Mouse (Mus musculus) spleen, postnatal 10 days (tissue): ENCODE results near the gene Ttyh3.

Source experiments
- DNase-seq, 2 experiments: peaks; one replicate each; pipeline ENCODE4 v3.0.0; 2021 to 2022; ENCODE audit warnings: low spot score in 2 of 2

The Ttyh3 gene

DNA sequence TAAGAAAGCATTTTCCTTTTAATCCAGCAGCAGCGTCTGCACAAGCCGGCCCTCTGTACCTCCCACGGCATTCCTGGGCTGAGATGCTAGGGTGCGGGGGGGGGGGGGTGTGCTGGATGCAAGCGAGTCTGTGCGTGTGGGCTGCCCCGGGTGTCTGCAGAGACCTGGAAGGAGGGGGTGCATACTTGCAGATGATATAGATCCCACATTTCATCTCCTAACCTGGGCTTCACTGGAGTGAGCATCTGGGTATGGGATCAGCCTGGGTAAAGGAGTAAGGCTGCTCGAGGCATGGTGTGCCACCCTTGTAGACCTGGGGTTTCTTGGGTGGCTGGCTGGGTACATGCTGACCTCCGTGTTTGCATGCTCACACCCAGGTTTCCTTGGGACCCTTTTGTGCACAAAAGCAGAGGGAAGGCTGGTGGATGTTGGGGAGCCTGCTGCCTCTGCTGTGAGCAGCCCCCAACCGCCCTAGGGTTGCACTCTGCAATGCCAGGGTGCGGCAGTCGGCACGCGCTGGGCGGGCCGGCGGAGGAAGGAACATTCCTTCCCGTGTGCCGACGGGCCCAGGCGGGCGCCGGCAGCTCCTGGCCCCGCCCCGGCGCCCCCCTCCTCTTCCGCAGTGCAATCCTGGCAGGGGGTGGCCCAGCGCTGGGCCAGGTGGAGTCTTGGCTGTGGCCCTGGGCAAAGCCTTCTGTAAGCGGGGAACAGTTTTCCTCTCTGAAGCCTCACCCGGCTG lies 38.4 kb downstream of the Ttyh3 start:
- peak; percentile 45 to 50 for DNase-seq

DNA sequence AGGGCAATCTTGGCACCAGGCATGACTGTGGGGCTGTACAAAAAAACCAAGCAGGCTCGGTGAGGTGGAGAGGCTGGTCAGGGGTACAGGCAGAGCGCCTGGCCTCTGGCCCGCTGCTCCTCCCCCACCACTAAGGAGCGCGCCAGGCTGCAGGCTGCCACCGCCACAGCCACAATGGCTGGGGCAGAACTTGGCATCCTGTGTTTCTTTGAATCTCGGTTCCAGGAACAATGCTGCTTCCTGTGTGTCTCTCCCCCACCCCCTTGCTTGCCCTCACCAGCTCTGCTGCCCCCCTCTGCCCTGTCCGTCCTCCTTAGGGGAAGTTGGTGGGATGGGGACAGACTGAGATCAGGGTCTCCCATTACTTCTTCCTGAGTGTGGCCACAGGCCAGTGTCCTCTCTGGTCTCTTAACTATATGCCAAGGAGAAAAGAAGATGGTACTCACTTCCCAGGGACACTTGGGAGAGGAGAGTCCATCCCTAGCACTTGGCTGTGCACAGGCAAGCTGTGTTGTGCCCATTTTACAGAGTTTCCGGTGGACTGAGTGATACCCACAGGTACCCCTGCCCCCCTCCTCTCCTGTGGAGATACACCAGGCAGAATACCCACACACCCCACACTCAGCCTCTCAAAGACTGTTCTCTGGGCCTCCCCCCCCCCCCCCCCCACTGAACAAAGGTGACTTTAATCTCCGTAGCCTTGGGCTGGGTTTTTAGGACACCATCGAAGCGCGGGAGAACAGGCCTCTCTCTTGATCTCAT lies 39.1 kb downstream of the Ttyh3 start:
- DNase-seq, result peak; percentile 47 to 54

DNA sequence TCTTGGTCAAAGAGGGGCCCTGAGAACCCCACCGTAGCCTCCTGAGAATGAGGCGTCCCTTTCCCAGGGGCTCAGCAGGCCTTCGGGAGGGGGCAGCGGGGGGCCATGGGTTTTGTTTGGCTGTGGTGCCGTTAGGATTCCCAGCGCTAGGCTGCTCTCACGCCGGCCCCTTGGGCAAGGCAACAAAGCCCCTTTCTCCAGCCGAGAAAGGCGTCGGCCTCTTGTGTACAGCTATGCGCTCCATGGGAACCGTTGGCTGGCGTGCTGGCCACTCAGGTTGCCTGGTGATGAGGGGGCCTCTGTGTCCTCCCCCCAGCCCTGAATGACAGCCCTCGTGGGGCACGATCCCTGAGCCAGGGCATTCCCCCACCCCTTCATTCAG lies 40.2 kb downstream of the Ttyh3 start:
- DNase-seq, result peak; percentile 47 to 50

DNA sequence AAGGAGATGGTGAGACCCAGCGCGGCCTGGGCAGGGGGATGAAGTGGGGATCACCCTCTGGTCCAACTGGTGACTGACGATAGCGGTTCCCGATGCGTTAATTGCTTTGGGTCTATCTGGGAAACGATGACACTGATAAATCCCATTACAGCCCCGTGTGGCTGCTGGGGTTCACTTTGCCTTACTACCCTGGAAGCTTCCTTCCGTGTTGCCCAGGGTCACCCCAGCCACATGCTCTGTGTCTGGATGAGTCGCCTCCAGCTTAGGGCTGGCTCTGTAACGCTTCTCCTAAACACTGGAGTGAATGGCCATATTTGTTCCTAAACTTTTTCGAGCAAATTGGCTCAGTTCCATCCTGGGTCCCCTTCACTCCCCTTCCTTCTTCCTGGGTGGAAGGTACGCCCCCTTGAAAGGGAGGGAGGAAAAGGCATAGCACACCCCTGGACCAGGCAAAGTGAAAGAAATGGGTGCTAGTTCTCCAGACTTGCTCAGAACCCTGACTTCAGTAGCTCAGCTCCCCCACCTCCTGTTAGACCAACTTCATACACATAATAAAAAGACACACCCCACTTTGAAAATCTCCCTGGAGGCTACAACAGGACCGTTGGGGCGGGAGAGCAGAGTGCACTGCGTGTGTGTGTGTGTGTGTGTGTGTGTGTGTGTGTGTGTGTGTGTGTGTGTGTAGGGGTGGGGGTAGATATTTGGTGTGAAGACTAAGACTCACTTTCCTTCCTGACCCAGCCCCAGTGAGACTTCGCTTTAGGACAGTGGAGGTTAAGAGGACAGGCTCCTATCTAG lies 40.8 kb downstream of the Ttyh3 start:
- peak in 1 of 2 experiments; percentile 59 for DNase-seq

DNA sequence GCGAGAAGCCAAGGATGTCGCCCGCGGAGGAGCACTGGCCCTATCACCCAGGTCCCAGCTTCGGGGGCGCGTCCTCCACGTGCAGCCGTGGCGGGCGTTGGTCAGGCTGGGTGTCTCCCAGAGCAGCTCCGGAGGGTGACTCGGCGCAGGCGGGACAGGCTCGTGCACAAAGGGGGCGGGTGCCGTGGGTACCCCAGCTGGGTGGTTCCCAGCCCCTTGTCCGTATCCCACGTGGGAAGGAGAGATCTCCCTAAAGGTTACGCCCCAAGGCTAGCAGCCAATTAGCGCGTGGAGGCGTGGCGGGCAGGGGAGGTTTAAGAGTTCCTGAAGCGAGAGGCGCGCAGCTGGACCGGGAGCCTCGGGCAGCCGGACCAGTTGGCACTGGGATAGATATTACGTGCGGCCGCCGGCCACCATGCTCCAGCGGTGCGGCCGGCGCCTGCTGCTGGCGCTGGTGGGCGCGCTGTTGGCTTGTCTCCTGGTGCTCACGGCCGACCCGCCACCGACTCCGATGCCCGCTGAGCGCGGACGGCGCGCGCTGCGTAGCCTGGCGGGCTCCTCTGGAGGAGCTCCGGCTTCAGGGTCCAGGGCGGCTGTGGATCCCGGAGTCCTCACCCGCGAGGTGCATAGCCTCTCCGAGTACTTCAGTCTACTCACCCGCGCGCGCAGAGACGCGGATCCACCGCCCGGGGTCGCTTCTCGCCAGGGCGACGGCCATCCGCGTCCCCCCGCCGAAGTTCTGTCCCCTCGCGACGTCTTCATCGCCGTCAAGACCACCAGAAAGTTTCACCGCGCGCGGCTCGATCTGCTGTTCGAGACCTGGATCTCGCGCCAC lies 41.6 kb downstream of the Ttyh3 start, which contains the start of gene Lfng:
Gene Lfng, plus strand, starts transcription at position 320 of the 835 bp plus-strand sequence.
- DNase-seq, result peak; percentile 84 to 87

DNA sequence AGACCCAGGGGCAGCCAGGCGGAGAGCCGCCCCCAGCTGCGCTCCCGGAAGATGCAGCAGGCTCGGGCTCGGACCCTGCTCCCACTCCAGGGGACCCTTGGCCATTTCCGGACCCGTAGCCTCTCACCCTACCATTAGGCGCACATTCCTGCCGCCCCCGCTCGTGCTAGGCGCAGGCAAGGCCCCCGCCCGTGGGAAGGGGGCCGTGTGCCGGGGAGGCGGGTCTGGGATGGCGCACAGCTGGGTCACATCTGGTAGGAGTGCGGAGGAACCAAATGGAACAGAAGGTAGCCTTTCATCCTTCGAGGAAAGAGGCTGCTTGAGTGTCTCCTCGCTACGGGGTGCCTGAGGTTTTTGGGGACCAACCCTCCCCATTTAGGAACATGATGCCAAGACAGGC lies 42.4 kb downstream of the Ttyh3 start:
- peak in 1 of 2 experiments; percentile 33 for DNase-seq

DNA sequence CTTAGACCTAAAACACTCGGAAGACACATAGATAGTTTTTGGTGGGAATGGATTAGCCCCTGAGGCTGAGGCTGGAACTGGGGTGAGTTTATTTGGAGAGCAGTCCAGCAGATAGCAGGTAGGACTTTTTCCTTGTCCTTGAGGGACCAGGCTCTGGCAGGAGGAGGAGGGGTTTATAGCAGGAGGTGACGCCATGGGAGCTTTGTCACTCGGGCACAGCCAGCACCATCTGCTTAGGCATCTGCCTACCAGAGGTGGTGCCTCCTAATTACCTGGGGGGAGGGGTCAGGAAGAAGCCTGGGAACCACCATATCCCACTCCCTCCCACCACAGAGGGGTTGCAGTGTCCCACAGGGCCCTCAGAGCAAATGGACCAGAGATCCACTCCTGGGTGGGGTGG lies 43.6 kb downstream of the Ttyh3 start:
- DNase-seq, result peak in 1 of 2 experiments; percentile 19

DNA sequence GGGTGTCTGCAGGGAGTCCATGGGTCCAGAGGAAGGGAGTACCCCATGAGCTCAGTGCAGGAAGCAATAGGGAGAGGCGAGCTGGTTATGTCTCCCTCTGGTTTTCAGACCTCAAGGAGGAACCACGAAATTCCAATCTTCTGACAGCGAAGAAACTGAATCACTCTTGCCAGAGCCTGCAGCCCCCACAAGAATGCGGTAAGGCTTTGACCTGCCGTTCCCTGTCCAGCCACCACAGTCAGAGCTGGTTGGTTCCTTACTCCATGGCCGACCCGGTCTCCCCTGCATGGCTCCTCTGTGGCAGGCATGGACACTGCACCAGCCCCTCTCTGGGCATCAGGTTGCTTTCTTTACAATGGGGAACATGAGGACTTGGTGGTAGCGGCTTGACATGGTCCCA lies 44.4 kb downstream of the Ttyh3 start:
- DNase-seq, result no peak

DNA sequence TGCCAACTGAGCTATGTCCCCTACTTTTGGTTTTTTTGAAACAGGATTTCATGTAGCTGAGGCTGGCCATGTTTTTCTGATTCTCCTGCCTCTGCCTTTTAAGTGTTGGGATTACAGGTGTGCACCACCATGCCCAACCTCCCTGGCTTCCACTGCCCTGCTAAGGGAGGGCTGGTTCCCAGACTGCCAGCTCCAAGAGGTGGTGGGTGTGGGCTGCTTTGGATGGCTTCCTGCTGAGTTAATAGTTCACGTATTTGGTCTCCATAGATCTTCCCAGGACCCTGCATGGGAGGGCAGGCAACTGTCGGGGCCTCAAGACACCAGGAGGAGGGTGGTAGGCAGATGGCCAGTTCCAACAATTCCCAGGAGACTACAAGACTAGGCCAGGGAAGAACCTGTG lies 46.3 kb downstream of the Ttyh3 start:
- DNase-seq, result no peak

DNA sequence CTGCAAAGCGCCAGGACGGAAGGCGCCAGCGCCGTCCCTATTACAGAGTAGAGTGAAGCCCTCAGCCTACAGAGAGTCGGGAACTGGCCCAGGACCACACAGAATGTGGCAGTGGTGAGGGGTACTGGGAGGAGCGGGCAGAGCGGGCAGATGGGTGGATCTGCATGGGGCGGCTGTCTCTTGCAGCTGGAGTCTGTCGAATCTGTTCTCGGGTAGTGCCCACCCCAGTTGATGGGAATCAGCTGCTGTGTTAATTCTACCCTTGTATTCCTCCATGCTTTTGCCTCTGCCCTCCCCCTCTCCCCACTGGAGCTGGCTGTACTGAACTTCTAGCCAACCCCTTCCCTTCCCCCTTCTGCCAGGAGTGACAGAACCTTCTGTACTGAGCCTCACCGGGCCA lies 47.1 kb downstream of the Ttyh3 start:
- DNase-seq, result no peak

DNA sequence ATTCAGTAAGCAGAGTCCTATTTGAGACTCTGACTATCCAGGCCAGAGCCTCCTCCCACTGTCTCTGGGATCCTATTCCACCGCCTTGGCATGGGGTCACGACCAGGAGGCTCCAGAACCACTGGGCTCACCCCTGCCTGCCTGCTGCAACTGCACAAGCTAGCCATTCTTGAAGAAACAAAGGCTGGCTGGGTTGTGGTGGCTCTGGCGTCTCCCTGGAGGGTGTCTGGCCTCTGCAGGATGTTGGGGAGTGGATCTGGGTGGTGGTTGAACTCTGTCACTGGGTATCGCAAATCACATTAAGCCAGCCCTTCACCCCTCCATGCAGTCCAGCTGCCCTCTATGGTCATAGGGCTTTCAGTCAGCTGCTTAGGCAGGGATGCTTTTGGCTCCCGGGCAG lies 48.9 kb downstream of the Ttyh3 start:
- DNase-seq, result peak in 1 of 2 experiments; percentile 5

DNA sequence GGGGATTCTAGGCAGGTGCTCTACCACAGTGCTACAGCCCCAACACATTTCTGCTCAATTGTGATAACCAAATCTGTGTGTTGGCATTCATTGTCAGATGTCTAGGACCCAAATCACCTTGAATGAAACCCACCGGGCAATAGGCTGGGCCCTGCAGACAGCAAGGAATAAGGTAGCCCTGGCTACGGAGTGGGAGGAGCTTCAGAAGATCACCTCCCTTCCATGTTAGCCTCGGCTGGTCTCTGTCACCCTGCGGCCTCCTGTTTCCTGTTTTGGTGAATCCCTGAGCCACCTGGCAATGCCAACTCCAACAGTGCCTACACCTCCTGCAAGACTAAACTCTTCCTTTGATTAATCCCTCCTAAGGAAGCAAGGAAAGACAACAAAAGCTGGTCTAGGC lies 51.0 kb downstream of the Ttyh3 start:
- peak in 1 of 2 experiments; percentile 37 for DNase-seq

DNA sequence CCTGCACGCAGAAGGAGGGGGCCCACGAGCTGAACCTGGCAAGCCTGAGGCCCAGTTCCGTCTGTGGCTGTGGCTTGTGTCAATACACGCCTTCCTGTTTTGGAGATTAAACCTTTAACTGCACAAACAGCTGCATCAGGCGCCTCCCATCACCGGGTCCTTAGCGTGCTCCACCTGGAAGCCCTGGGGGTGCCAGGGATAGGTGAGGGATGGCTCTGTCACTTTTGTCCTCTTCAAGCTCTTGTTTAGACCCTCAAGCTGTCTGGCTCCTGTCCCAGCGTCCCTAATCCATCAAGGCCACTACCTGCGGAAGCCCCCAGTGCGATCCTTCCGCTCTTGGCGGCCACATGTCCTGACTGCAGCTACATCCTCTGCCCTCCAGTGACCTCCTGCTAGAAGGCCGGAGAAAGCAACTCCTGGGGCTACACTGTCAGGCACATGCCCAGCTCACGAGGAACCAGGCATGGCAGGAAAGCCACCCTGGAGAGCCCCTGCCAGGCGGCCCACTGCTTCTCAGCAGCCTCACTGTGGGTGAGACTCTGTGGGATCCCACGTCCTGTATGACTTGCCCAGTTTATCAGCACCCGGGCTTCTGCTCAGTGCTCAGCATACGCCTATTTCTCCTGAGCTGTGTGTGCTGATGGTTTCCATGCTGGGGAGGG lies 51.8 kb downstream of the Ttyh3 start:
- DNase-seq, result peak; percentile 73 to 76

DNA sequence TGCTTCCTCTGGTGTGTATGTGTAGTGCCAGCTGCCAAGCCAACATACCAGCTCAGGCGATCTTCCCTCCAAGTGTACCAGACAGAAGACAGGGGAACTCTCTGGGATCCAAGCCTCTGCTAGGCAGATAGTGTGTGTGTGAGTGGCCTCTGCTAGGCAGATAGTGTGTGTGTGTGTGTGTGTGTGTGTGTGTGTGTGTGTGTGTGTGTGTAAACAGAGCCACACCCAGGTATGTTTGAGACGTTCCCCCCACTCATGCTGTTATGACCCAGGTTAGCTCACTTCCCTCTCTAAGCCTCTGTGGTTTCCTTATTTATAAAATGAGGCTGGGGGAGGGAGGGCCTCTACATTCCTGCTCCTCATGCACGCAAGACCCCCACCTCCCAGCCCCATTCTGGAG lies 52.4 kb downstream of the Ttyh3 start:
- peak in 1 of 2 experiments; percentile 56 for DNase-seq

DNA sequence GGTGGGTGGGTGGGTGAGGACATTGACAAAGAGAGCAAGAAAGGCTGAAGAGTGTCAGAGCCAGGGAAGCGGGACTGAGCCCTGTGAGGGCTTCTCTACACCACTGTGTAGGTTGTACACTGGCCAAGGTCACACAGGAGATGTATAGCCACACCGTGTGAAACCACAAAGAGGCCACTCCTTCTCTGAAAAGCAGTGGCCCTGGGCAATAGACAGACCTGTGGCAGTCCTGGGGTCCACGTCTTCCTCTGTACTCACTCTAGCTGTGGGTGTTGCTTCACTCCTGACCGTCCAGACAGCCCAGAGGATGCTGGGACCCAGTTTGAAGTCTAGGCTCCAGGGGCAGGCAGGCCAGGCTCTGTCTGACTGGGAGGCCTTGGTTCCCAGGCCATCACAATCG lies 54.0 kb downstream of the Ttyh3 start:
- DNase-seq, result no peak

DNA sequence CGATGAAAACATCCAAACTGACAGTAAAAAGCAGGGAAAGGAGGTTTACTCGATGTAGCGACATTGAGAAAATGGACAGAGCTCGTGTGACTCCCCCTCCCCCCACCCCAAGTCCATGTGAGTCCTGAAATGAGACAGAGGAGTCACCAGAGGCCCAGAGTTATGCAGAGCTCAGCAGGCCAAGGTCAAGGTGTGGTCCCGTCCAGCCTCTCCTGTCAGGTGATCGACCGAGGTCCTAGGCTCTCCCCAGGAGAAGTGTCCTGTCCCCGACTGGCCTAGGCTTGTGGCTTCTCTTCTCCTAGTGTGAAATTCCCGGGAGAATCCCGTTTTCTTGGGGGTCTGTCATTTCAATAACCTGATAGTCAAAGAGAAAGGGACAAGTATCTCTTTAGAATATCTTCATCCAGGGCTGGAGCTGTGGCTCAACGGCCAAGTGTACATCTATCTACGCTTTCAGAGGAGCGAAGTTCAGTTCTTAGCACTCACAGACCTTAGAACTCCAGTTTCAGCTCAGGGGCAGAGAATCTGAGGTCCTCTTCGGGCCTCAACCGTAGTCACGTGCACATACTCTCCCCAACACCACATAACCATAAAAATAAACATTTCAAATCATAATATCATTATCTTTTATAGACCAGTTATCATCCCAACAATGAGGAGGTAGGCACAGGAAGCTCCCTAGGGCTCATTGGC lies 59.6 kb downstream of the Ttyh3 start:
- DNase-seq, result no peak

DNA sequence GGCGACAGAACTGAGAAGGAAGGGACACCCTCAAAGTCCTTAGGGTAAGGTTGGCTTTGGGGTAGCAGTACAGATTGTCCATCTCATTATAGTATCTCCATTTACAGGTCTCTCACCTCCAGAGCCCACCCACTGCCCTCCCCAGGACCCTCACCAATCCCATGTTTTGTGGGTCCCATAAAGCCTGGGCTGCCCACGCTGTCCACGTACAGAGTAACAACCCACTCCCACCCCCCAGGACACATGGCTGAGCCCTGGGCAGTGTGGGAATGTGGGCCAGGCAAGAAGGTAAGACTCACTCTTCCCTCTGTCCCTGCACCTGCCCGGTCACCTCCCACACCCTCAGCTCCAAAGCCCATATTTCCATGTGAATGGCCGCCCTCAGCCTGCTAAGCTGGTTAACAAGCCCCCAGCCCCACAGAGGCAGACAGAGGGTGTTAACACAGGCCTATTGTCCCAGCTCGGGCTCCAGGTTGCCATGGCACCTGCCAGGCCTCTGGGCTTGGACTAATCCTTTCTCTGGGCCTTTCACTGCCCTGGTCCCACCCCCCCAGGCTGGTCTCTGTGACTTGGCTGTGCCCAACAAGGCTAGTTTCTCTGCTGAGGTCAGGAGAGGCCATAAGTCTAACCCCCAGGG lies 65.0 kb downstream of the Ttyh3 start:
- DNase-seq, result no peak

DNA sequence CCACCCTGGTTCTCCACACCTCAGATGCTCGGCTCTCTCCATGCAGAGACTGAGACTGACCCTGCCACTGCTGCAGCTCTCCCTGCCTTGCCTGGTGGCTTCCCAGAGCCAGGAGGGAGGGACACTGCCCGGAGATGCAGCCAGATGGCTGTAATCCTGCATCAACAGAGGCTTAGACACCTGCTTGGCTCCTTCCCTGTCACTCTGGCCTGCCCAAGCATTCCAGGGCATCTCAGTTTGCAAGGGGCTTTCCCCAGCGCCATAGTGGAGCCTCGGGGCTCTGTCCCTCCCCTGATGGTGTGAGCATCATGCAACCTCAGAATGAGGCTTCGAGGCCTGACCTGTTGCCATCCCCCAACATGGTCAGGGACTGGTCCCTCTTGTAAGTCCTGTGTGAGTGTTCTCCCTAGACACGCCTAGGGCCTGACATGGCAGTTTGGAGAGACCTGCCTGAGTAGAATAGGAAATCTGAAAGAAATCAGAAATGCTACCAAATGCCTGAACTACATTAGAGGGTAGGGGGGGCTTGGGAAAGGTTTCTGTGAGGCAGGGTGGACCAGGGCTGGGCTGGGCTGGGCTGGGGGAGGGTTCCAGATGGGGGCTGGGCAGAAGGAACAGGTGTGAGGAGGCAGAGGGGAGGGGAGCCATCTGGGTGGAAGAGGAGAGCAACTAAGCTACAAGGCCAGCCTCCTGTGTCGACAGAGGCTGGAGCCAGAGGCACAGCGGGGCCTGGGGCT lies 65.7 kb downstream of the Ttyh3 start:
- no peak for DNase-seq

DNA sequence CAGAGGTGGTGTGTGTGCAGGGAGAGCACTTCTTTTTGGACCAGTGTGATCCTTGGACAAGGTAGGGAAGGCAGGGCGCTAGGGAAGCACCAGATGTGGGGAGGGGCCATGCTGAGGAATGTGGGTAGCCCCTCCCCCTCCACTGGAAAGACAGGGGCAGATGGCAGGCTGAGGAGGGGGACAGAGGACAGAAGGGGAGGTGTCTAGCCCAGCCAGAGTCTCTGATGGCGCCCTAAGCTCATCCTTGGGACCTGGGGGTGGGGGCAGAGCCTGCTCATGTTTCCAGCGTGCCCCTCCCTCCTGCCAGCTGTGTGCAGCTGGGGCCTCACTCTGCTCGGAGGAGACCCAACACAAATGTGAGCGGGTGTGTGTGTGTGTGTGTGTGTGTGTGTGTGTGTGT lies 67.3 kb downstream of the Ttyh3 start:
- DNase-seq, result no peak
